Mouse (Mus musculus) heart, postnatal 0 days (tissue): ENCODE results near the gene Vmn1r1. TPM values are rescaled to one million over a fixed set of nuclear protein-coding genes. Genes with fewer than 3 reads are reported as not detected.

Experiments
- ATAC-seq: fragments of 200-750 bp; cut with Nextera tagmentation; 2 replicates; pipeline ENCODE4 v1.8.0; 2017; ENCODE audit warnings: low read depth, moderate number of reproducible peaks, moderate library complexity; ENCODE audit not compliant: insufficient read depth
- DNase-seq: peaks from one replicate; pipeline ENCODE4 v3.0.0-alpha.2; 2016; ENCODE audit warnings: low spot score
- H3K27ac ChIP-seq: fragments of 300-500 bp; sonication (generic); 2 replicates; pipeline ENCODE4 v1.5.1; 2014; ENCODE audit warnings: low read depth, mild to moderate bottlenecking
- H3K27me3 ChIP-seq: fragments of 300-500 bp; sonication (generic); 2 replicates; pipeline ENCODE4 v1.6.1; 2014; ENCODE audit warnings: low read length, mixed read lengths; ENCODE audit not compliant: control insufficient read depth, insufficient read depth
- H3K36me3 ChIP-seq: fragments of 300-500 bp; sonication (generic); replicated peaks from 2 replicates; pipeline ENCODE4 v1.6.1; 2014; ENCODE audit warnings: low read length, mixed read lengths; ENCODE audit not compliant: control insufficient read depth, insufficient read depth
- H3K4me1 ChIP-seq: fragments of 300-500 bp; sonication (generic); 2 replicates; pipeline ENCODE4 v1.6.1; 2014; ENCODE audit warnings: antibody characterized with exemption; ENCODE audit not compliant: control insufficient read depth, insufficient read depth
- H3K4me2 ChIP-seq: fragments of 300-500 bp; sonication (generic); 2 replicates; pipeline ENCODE4 v1.6.1; 2014; ENCODE audit warnings: low read depth, mild to moderate bottlenecking, low read length, moderate library complexity
- H3K4me3 ChIP-seq: fragments of 300-500 bp; sonication (generic); 2 replicates; pipeline ENCODE4 v1.5.1; 2014; ENCODE audit warnings: low read depth, low read length
- H3K9ac ChIP-seq: fragments of 300-500 bp; sonication (generic); replicated peaks from 2 replicates; pipeline ENCODE4 v1.6.1; 2014; ENCODE audit warnings: low read depth, low read length, mixed read lengths
- H3K9me3 ChIP-seq: fragments of 300-500 bp; sonication (generic); replicated peaks from 2 replicates; pipeline ENCODE4 v1.6.1; 2016; ENCODE audit warnings: low read length; ENCODE audit not compliant: control insufficient read depth
- CTCF ChIP-seq: IDR thresholded peaks from 2 replicates; pipeline ENCODE4 v1.5.1; 2016; ENCODE audit warnings: antibody characterized with exemption, control low read depth, low read depth
- EP300 ChIP-seq: IDR thresholded peaks from 2 replicates; pipeline ENCODE4 v1.6.1; 2016; ENCODE audit warnings: antibody characterized with exemption, low read depth
- WGBS: fragments of 180-500 bp; shearing (Covaris S2); extraction: QIAGEN DNeasy Blood & Tissue Kit; methylation state at CpG from one replicate; pipeline ENCODE4 v1.1.7; 2014; 5-methylcytosine and 5-hydroxymethylcytosine counted together
- polyA plus RNA-seq: library from polyadenylated mRNA; unstranded; fragments of >200 nt; fragmentation: Nextera tagmentation; extraction: Ambion mirVana; gene quantifications from 2 replicates; pipeline ENCODE4 v1.2.1, GENCODE M21; 2015
- total RNA-seq: library from RNA; depleted of rRNA; stranded (reverse); fragments of >200 nt; gene quantifications from 2 replicates; pipeline ENCODE4 v1.2.3, GENCODE M21; 2014; ENCODE audit warnings: low replicate concordance; rRNA removed

Vmn1r1 gene
- total RNA-seq, result not detected in 2 replicates
- not detected in 2 replicates for polyA plus RNA-seq

- H3K27me3 ChIP-seq, result no peaks in the 10 kb centered on the region
- H3K27ac ChIP-seq, result no peak within 1 kb of the TSS
- no peaks in the 10 kb centered on the region for H3K36me3 ChIP-seq
- H3K4me2 ChIP-seq, result no peak within 1 kb of the TSS
- ATAC-seq, result no peak
- no peak within 1 kb of the TSS for H3K4me3 ChIP-seq
- TF ChIP-seq EP300, result no peak
- TF ChIP-seq CTCF, result no peak
- H3K9me3 ChIP-seq, result no peaks in the 10 kb centered on the region
- H3K4me1 ChIP-seq, result no peaks in the 10 kb centered on the region
- 84% methylated on average over 7 of the region's 7 CpGs for WGBS
- H3K9ac ChIP-seq, result no peak within 1 kb of the TSS
- DNase-seq, result no peak
These were observed at the start of gene Vmn1r1 for GRCm38 (mm10) chr1:182164386-182164785. TSS of gene Vmn1r1 (minus strand) at chr1:182164486.

GRCm38 (mm10) chr1:182210322-182210721, 46.0 kb upstream of the Vmn1r1 start:
- TF ChIP-seq CTCF, result no peak
- no peak for TF ChIP-seq EP300
- H3K9me3 ChIP-seq, result no peaks in the 10 kb centered on the region; the same call in none of the 2 replicates
- 82% methylated on average over 2 of the region's 2 CpGs for WGBS
- H3K9ac ChIP-seq, result no peak overlapping the region
- DNase-seq (no peak), ATAC-seq (no peak)
- H3K27ac ChIP-seq, result no peak overlapping the region
- H3K27me3 ChIP-seq, result no peaks in the 10 kb centered on the region
- no peak overlapping the region for H3K4me2 ChIP-seq
- no peaks in the 10 kb centered on the region for H3K36me3 ChIP-seq
- H3K4me1 ChIP-seq, result no peaks in the 10 kb centered on the region
- no peak overlapping the region for H3K4me3 ChIP-seq

- DNase-seq (no peak), ATAC-seq (no peak)
- Histone ChIP-seq H3K4me2 (no peak overlapping the region), H3K9ac (no peak overlapping the region), H3K36me3 (no peaks in the 10 kb centered on the region), H3K27ac (no peak overlapping the region), H3K9me3 (0 out of 2 replicates have a peak, but pooled peaks cover 3% of the 10 kb centered on the region), H3K4me1 (no peaks in the 10 kb centered on the region; the same call in 1 of the 2 replicates), H3K27me3 (no peaks in the 10 kb centered on the region), H3K4me3 (no peak overlapping the region)
- WGBS, result 67% methylated on average over 1 of the region's 1 CpGs
- TF ChIP-seq EP300 (no peak), CTCF (no peak)
These were observed 28.3 kb upstream of the Vmn1r1 start for GRCm38 (mm10) chr1:182192581-182192980.

GRCm38 (mm10) chr1:182191816-182192545, 27.7 kb upstream of the Vmn1r1 start:
- Histone ChIP-seq H3K27me3 (no peaks in the 10 kb centered on the region), H3K36me3 (no peaks in the 10 kb centered on the region), H3K9ac (no peak overlapping the region), H3K27ac (no peak overlapping the region), H3K4me3 (no peak overlapping the region), H3K4me2 (no peak overlapping the region), H3K9me3 (0 out of 2 replicates have a peak, but pooled peaks cover 3% of the 10 kb centered on the region), H3K4me1 (no peaks in the 10 kb centered on the region; the same call in 1 of the 2 replicates)
- DNase-seq (peak; percentile 11), ATAC-seq (no peak)
- TF ChIP-seq CTCF, result no peak
- no peak for TF ChIP-seq EP300
- WGBS, result 45% methylated on average over 10 of the region's 10 CpGs

GRCm38 (mm10) chr1:182191181-182191580, 26.9 kb upstream of the Vmn1r1 start:
- no peak for DNase-seq
- 49% methylated on average over 4 of the region's 5 CpGs for WGBS
- Histone ChIP-seq H3K9me3 (0 out of 2 replicates have a peak, but pooled peaks cover 3% of the 10 kb centered on the region), H3K27me3 (no peaks in the 10 kb centered on the region), H3K36me3 (no peaks in the 10 kb centered on the region), H3K27ac (no peak overlapping the region), H3K4me1 (no peaks in the 10 kb centered on the region; the same call in 1 of the 2 replicates), H3K4me2 (no peak overlapping the region), H3K4me3 (no peak overlapping the region), H3K9ac (no peak overlapping the region)
- no peak for ATAC-seq
- TF ChIP-seq EP300, result no peak
- no peak for TF ChIP-seq CTCF
